Mouse (Mus musculus): ENCODE results near the gene P2rx4.

- TF ChIP-seq CTCF (IDR thresholded peaks at IDR 0.05; ENCODE audit: low read depth) = no peak
- TF ChIP-seq EP300 (IDR thresholded peaks at IDR 0.05; ENCODE audit: low read depth) = no peak
These were observed 38.1 kb upstream of the P2rx4 start for GRCm38 (mm10) chr5:122668981-122669897.

All from liver, embryonic 14.5 days (tissue).